Mouse (Mus musculus): Measurements from ENCODE around the gene Olfr1278.
"Not testable (repeated sequence)": the region's sequence is repeated elsewhere in the genome, so short reads cannot be mapped to it uniquely, and the experiment has no call there.

Gene Olfr1278

DNA sequence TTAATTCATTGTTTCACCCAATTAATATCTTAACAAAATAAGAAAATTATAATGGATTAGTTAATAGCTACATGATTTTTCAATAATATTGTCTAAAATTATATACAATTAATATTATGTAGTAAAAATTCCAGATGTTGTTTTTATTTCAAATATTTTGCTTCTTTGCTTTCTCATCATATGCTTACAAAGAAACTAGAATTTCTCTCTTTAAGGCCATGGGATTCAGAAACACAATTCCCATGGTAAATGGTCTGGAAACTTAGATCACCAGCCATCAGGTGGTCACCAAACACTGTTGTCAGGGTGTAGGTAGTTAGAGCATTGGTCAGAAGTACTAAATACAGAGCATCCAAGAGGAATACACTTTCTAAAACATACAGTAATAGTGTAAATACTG is at the start of gene Olfr1278:
Olfr1278 (plus strand) TSS at position 301 of the 400 bp plus-strand sequence.
- no peak for DNase-seq (ENCODE audit: low read depth)

GRCm38 (mm10) chr2:111254216-111254615 is 35.7 kb upstream of the Olfr1278 start, which contains the start of gene Olfr1276:
Gene Olfr1276, plus strand, starts transcription at chr2:111254516.
- no peak for DNase-seq (ENCODE audit: low read depth)

DNA sequence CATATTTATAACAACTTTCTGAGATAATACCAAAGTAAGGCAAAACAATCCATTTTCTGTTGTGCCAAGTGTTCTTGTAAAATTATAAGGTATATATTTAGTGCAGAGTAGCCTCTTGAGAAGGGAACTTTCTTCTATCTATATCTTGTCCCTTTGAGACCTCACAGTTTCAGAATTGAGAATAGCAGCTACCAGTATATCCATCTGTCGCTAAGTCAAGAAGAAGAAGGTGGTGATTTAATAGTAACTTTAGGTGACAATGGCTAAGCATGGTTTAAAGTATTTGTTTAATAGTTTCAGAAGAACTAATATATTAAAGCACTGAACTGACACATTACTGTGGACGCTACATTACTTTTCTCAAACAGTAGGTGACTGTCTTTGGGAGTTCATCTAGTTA is 15.9 kb upstream of the Olfr1278 start, which contains the start of gene Olfr1277:
Olfr1277 (minus strand) TSS at position 101 of the 400 bp plus-strand sequence.
- no peak for DNase-seq (ENCODE audit: low read depth)

DNA sequence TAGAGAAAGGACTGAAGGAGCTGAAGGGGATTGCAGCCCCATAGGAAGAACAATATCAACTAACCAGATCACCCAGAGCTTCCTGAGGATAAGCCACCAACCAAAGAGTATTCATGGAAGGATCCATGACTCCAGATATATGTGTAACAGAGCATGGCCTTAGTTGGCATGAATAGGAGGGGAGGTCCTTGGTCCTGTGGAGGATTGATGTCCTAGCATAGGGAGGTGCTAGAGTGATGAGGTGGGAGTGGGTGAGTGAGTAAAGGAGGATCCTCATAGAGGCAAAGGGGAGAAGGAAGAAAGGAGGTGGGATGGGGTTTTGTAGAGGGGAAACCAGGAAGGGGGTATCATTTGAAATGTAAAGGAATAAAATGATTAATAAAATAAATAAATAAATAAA is 8.6 kb downstream of the Olfr1278 start:
- DNase-seq (ENCODE audit: low read depth) = no peak

- no peak for DNase-seq (ENCODE audit: low read depth)
These were observed 10.4 kb downstream of the Olfr1278 start, which contains the start of gene Olfr1279 for GRCm38 (mm10) chr2:111300374-111300773. Gene Olfr1279, plus strand, starts transcription at chr2:111300635.

- DNase-seq (ENCODE audit: low read depth) = no peak
These were observed 23.8 kb downstream of the Olfr1278 start, which contains the start of gene Olfr1280 for GRCm38 (mm10) chr2:111313717-111314116. Gene Olfr1280, plus strand, starts transcription at chr2:111314017.

DNA sequence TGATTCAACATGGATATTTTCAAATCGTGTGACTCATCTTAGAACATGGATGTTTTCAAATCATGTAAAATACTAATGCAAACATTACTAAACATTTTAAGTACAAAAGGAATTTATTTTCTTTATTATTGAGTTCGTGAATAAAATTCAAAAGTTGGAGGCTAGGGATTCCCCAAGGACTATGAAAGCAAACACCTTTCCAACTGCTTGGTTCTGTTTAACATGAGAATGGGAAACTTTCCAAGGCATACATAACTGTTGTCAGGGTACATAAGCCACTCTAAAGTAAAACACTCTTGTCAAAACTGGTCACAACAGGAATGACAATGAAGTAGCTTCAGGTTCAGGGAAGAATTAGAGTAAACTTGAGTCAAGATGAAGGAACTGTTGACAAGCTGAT is 36.3 kb downstream of the Olfr1278 start, which contains the start of gene Olfr1281:
Olfr1281 (plus strand) TSS at position 301 of the 400 bp plus-strand sequence.
- DNase-seq (ENCODE audit: low read depth) = no peak

- not testable (repeated sequence) for DNase-seq (ENCODE audit: low read depth)
These were observed 43.8 kb downstream of the Olfr1278 start for GRCm38 (mm10) chr2:111333721-111334120.

DNA sequence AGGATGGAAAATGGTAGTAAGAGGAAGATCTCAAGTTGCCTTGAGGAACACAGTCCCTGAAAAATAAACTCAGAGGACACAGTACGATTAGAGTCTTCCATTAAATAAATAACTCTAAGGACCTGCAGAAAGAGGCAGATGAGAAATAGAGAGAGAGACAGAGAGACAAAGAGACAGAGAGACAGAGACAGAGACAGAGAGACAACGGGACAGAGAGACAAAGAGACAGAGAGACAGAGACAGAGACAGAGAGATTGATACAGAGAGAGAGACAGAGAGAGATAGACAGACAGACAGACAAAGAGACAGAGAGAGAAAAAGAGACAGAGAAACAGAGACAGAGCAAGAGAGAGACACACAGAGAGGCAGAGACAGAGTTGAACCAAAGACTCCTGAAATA is 46.0 kb downstream of the Olfr1278 start, which contains the start of gene Olfr1282:
Olfr1282 (minus strand) TSS at position 101 of the 400 bp plus-strand sequence.
- no peak for DNase-seq (ENCODE audit: low read depth)
